Mouse (Mus musculus): Measurements from ENCODE around the gene Wbp1l.

DNA sequence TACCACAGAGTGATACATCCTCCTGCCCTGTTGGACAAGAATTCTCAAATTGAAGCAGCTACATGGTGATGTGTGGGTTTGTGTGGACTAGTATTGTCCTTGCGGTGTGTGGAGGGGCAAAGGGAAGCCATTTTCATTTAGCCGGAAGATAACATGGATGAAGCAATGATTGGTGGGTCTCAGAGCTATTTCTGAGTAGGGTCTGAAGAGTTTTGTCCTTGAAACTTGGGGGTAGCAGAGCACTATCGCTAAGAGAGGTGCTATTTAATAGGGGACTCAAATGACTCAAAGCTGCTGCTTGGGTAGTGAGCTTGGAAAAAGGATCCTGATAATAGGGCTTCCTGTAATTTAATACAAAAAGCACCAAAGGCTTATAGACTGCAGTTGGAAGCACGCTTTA, 697 bp upstream of the Wbp1l start:
- TF ChIP-seq CTCF (IDR thresholded peaks at IDR 0.05; ENCODE audit: low read depth, low read length) (no peak), POLR2A (IDR thresholded peaks at IDR 0.05; ENCODE audit: insufficient read depth, low read length) (no peak)
